Mouse (Mus musculus): ENCODE results near the gene Tcn2.
"Not testable (repeated sequence)": the region's sequence is repeated elsewhere in the genome, so short reads cannot be mapped to it uniquely, and the experiment has no call there.

The Tcn2 gene

DNA sequence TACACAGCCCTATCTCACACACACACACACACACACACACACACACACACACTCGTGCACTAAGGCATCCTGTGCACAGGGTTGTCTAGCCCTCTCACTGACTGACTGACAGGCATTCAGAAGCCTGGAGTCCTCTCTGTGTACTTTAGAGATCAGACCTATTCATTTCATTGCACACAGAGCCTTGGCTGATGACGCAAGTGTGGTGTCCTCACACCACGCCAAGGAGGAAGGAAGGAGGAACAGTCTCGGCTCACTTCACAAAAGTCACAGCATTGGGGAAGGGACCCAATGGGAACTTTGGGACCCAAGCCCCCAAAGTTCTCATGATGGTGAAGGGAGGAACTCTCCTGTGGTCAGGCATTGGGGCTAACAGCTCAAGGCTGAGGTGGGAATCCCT lies 1.9 kb downstream of the Tcn2 start:
- no peak for DNase-seq (ENCODE audit: low spot score in 2 of 2)

DNA sequence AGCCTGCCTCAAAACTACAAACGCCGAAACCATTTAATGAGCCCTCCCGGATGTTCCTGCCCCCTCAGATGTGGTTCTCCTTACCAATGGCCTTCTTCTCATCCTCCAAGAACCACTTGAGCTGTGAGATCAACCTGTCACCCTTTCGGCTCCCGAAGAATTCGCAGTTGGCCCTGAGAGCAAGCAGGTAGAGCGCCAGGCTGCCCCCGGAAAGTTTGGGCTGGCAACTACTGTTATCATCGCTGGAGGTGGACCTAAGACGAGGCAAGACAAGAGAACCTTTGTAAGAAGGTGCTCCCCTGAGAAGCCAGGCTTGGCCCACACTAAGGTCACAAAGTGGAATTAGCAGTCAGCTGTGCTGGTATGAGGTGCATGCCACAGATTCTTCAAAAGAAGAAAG lies 6.0 kb downstream of the Tcn2 start:
- no peak for DNase-seq (ENCODE audit: low spot score in 2 of 2)

GRCm38 (mm10) chr11:3922731-3923130 lies 9.2 kb downstream of the Tcn2 start:
- no peak for DNase-seq (ENCODE audit: low spot score in 2 of 2)

- no peak for DNase-seq (ENCODE audit: low spot score in 2 of 2)
Measured at GRCm38 (mm10) chr11:3922115-3922514, 9.8 kb downstream of the Tcn2 start.

- peak in 1 of 2 experiments; percentile 15 for DNase-seq (ENCODE audit: low spot score in 2 of 2)
Measured at GRCm38 (mm10) chr11:3921281-3921850, 10.6 kb downstream of the Tcn2 start.

DNA sequence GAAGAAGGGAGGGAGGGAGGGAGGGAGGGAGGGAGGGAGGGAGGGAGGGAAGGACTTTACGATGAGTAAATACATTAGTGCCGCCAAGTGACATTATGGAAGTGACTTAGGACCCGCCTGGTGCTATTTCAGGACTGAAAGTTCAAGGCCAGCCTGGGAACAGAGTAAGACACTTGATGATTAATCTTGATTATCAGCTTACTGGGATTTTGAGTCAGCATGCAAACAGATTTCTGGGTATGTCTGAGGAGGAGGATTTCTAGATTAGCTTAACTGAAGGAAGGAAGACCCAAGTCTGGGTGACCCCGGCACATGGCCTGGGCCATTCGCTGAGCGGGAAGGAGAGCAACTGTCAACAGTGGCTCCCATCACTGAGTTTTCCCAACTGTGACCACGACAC lies 11.5 kb downstream of the Tcn2 start:
- no peak for DNase-seq (ENCODE audit: low spot score in 2 of 2)

- no peak for DNase-seq (ENCODE audit: low spot score in 2 of 2)
Measured at GRCm38 (mm10) chr11:3918738-3919137, 13.2 kb downstream of the Tcn2 start.

GRCm38 (mm10) chr11:3914109-3914840 lies 17.7 kb downstream of the Tcn2 start, which contains the start of gene Slc35e4:
Slc35e4 (minus strand) TSS chr11:3914664.
- peak; percentile 44 to 74 for DNase-seq (ENCODE audit: low spot score in 2 of 2)

DNA sequence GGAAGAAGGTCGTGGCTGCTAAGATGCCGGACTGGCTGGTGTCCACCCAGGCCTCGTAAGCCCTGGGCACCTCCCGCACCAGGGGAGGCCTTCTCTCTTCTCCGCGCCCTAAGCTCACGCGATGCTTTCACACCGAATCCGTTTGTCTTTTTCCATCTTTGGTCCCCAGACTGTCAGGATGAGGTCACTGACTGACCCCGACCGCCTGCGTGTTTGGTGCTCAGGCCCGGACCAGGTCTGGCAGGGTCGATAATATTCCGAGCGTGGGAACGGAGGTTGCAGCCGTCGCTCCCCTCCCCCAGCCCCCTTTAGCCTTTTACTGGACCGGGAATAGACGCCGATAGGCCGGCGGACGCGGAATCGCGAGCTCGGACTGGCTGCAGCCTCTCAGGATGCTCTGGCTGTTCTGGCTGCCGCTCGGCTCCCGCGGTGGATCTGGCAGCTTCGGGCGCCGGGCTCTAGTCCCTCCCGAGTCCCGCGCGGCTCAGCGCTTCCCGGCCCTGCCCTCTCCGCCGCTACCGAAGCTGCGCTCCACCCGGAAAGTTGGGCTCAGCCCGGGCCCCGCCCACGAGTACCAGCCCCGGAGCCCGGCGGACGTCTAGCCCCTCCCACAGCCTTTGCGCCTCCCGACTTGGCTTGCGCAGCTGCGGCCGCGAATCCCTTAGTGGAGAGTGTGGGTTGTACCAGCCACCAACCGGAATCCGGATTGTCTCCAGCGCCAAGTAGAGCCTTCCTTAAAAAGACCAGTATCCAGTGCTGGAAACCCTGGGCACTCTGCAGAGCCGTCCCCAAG lies 18.4 kb downstream of the Tcn2 start:
- DNase-seq (ENCODE audit: low spot score in 2 of 2): peak; percentile 54 to 56

DNA sequence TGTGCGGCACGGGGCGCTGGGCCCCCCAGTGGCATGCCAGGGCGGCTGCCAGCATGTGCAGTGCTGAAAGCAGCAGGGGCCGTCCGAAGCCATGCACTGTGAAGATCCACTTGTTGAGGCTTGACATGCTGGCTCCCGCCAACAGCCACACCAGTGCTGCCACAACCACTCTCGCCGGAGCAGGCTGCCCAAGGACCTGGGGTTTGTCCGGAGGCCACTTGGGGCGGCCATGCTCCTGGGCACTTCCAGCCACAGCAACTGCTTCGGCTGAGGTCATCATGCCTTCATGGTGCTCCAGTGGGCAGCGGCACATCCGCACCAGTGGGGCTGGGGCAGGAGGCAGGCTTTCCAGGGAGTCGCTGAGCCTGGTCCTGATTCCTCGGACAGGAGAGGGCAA lies 19.1 kb downstream of the Tcn2 start:
- DNase-seq (ENCODE audit: low spot score in 2 of 2): no peak

GRCm38 (mm10) chr11:3912100-3912874 lies 19.7 kb downstream of the Tcn2 start:
- no peak for DNase-seq (ENCODE audit: low spot score in 2 of 2)

GRCm38 (mm10) chr11:3911440-3911839 lies 20.5 kb downstream of the Tcn2 start:
- DNase-seq (ENCODE audit: low spot score in 2 of 2): not testable (repeated sequence)

DNA sequence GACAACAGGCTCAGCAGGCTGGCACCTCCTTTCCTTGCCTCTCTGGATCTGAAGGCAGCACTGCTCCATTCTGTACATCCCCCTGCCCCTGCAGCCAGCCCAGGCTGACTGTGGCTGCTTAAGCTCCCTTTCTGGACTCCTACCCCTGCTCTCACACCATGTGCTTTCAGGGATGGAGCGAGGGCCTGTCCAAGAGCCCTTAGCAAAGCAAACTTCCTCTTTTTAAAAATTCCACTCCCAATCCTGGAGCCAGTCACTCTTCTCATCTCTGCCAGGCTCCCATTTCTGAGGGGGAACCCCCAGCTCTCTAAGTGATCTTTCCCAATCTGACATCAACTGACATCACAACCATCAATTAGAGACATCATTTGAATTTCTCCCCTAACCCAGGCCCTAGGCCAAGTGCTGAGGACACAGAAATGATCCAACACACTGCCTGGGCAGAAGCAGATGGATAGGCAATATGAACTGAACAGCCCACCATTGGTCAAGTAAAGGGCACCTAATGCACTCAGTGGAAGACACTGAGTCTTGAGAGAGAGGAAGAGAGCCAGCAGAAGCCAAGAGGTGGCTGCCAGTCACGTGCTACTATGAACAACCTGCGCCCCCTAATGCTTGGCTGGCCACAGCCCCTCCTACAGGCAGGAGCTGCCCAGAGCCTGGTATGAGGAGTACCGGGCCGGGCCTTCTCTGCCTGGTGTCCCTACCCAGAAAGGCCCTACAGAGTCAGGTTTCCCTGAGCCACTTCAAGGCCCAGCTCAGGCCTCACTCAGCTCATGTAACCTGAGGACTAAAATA lies 21.2 kb downstream of the Tcn2 start:
- DNase-seq (ENCODE audit: low spot score in 2 of 2): no peak

DNA sequence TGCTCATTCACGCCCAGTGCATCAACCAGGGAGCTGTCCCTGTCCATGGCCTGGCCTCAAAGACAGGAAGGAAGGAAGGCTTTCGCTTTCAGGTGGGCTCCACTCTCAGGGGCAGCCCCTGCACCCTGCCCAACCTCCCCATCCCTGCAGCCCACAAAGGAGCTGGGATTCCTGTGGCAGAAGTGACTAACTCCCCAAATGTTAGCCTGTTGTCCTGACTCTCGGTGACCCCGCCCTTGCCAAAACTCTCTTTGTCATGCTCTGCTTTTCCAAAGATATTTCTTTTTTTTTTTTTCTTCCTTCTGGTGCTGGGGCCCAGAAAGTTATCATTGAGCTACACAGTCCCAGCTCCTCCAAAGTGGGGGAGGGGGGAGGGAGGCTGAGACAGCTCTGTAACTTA lies 22.7 kb downstream of the Tcn2 start:
- no peak for DNase-seq (ENCODE audit: low spot score in 2 of 2)

GRCm38 (mm10) chr11:3905446-3905845 lies 26.5 kb downstream of the Tcn2 start:
- DNase-seq (ENCODE audit: low spot score in 2 of 2): no peak

GRCm38 (mm10) chr11:3904673-3905072 lies 27.3 kb downstream of the Tcn2 start:
- no peak for DNase-seq (ENCODE audit: low spot score in 2 of 2)

DNA sequence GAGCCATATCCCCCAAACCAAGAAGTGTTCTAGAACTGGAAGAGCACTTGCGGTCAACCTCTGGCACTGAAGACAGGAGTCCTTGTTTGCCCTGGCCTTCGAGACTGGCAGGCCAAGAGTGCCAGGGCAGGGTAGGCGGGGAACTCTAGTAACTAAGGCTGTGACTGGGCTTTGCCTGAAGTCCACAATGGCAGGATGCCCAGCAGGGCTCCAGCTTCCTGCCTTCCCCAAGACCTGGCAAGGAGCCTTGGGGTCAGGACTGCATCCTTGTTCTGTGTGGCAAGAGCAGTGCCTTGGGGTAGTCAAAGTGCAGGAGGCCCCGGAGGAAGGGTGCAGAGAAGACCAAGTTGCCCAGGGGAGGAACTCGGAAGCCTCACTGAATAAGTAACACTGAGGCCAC lies 28.9 kb downstream of the Tcn2 start:
- DNase-seq (ENCODE audit: low spot score in 2 of 2): no peak

DNA sequence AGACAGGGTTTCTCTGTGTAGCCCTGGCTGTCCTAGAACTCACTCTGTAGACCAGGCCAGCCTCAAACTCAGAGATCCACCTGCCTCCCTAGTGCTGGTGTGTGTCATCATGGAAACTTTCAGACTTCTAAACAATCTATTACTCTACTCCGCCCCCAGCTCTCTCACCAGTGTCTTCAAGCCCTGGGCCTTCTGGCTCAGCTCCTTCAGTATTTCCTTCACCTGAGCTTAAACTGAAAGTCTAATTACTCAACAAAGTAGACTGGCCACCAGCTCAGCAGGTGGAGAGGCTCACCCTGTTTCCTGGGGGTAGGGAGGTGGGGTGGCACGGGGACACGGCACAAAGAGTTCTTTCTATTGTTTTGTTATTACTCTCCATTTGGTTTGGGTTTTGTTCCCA lies 29.4 kb downstream of the Tcn2 start:
- no peak for DNase-seq (ENCODE audit: low spot score in 2 of 2)

DNA sequence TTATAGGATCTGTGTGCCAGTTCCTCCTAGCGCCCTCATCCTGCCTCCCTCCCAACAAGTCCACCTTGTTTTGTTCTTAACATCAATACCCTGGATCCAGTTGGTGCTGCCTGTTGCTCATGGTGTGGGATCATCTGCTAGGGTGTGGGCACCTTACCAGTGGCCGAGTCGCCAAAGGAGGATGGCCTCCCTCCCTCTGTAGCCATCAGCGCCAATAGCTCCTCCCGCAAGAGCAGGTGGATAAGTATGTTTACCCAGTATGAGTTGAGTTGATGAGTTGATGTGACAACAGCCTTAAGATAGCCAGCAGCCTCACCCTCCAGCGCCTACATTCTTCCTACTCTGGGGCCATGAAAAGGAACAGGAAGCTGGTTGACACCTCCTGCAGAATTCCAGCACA lies 31.7 kb downstream of the Tcn2 start:
- DNase-seq (ENCODE audit: low spot score in 2 of 2): no peak

DNA sequence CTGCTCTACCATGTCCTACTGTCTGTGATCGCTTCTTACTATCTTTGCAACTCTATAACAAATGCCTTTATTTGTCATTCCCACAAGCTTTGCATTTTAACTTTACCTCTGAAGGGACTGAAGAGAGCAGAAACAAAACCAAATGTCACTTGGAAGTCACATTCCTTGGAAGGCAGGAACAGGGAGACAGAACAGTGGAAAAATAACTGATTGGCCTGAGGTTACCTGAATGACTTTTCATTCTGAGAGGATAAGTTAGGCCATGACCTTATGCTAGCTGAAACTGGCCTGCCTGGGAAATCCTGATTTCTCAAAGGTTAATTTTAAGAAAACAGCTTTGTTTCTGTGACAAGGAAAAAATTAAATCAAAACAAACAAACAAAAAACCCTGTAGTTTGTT lies 36.0 kb downstream of the Tcn2 start:
- DNase-seq (ENCODE audit: low spot score in 2 of 2): no peak

DNA sequence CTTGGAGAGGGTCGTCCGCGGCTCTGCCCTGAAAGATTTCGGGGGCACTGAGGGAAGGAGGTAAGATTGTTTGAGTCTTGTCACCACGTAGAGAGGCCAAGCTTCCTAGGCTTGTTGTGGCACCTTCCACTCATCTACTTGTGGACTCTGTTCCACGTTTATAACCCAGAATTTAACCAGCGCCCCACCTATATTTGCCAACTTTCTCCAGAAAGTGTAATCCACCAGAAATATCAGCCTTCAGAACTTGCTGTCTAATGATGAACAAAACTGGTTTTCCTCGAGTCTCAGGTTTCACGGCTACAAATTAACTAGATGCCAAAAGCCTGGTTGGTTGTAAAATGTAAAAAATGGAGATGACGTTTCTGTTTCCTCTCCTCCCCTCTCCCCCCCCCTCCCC lies 36.5 kb downstream of the Tcn2 start:
- DNase-seq (ENCODE audit: low spot score in 2 of 2): no peak
